Mouse (Mus musculus) heart, adult 8-10 months (tissue): ENCODE results near the gene Arrb1. TPM values are rescaled to one million over a fixed set of nuclear protein-coding genes. Genes with fewer than 3 reads are reported as not detected.
"Not testable (repeated sequence)": the region's sequence is repeated elsewhere in the genome, so short reads cannot be mapped to it uniquely, and the experiment has no call there.

Experiments used
- DNase-seq: peaks from one replicate; pipeline ENCODE4 v3.0.0; 2022; ENCODE audit warnings: low spot score
- total RNA-seq, 4 experiments: library from RNA; stranded (reverse); gene quantifications; 2 replicates each; pipeline ENCODE4 v1.2.4; 2022

The Arrb1 gene
- total RNA-seq, result 10 to 100 TPM; 16.2 to 28.4 (median 19.5) TPM

DNA sequence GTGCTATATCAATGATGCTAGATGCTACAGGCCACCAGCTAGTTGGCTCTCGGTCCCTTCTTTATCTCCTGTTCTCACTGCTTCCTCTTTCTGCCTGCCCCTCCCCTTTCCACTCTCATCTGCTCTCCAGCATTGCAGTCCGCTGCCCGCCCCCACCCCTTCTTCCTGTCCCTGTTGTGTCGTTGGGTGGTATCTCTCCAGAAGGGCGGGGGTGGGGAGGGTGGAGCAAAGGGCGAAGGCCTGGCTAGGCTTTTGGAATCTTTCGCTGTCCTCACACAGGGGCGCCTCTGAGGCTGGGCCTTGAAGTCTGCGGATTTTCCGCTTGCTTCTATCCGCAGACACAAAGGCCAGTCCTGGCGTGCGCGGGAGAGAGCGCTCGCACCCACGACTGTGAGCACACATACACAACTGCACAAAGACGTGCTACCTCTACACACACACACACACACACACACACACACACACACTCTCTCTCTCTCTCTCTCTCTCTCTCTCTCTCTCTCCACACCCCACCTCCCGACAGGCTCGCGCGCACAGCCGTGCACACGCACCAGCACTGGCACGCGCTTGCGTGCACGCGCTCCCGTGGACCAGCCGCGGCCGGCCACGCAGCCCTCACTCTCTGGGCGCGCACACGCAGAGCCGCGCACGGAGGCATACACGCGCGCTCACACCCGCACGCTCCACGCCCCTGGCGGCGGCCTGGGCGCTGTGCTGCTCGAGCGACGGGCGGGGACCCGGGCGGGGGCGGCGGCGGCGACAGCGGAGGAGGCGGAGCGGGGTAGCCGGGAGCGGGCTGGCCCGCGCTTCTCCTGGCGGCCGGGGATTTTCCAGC, at the start of gene Arrb1:
Arrb1 (plus strand) TSS at position 566 of the 835 bp plus-strand sequence.
- DNase-seq, result peak; percentile 65

GRCm38 (mm10) chr7:99489708-99490107, 45.6 kb upstream of the Arrb1 start:
- DNase-seq, result no peak

- DNase-seq, result no peak
Observed at GRCm38 (mm10) chr7:99499128-99499527, 36.1 kb upstream of the Arrb1 start.

DNA sequence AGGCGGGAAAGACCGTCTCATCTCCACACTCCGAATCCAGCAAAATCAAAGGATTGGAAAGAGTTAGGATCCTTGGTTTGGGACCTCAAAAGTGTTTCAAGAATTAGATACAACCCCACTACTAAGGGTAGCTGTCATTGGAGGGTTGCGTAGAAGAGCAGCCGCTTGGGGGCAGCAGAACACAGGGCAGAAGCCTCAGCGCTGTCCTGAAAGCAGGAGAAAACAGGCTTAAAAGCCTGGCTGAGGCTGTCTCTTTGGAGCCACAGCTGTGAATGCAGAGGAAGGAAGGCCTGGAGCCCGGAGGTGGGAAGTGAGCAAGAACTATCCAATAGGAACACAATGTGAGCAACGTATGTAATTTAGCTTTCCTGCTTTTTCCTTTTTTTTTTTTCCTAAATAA, 35.1 kb upstream of the Arrb1 start:
- peak; percentile 79 for DNase-seq

GRCm38 (mm10) chr7:99500655-99501054, 34.6 kb upstream of the Arrb1 start:
- DNase-seq, result no peak

- no peak for DNase-seq
Observed at GRCm38 (mm10) chr7:99501148-99501547, 34.1 kb upstream of the Arrb1 start.

GRCm38 (mm10) chr7:99504556-99504955, 30.7 kb upstream of the Arrb1 start:
- DNase-seq, result no peak

DNA sequence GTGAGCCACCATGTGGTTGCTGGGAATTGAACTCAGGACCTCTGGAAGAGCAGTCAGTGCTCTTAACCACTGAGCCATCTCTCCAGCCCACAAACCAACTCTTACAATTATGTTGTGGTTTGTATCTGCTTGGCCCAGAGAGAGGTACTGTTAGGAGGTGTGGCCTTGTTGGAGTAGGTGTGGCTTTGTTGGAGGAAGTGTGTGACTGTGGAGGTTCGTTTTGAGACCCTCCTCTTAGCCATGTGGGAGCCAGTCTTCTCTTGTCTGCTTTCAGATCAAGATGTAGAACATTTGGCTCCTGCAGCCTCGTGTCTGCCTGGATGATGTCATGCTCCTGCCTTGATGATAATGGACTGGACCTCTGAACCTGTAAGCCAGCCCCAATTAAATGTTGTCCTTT, 27.1 kb upstream of the Arrb1 start:
- not testable (repeated sequence) for DNase-seq

DNA sequence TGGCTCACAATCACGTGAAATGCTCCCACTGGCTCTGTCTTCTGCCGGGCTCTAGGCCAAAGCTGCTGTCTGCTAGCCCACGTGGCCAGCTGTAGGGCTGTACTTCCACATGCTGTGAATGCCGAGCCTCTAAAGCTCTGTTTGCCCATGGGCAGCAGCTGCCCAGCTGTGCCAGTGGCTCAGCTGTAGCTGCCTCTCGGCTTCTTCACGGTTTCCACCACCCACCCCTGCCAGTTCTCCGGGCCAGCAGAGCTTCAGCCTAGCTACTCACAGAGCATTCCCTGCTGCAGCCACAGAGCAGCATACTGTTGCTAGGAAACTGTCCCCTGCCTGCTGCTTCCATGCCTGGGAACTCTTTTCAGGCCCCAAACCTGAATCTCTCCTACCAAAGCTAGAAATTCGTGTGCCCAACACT, 25.2 kb upstream of the Arrb1 start:
- peak; percentile 48 for DNase-seq

DNA sequence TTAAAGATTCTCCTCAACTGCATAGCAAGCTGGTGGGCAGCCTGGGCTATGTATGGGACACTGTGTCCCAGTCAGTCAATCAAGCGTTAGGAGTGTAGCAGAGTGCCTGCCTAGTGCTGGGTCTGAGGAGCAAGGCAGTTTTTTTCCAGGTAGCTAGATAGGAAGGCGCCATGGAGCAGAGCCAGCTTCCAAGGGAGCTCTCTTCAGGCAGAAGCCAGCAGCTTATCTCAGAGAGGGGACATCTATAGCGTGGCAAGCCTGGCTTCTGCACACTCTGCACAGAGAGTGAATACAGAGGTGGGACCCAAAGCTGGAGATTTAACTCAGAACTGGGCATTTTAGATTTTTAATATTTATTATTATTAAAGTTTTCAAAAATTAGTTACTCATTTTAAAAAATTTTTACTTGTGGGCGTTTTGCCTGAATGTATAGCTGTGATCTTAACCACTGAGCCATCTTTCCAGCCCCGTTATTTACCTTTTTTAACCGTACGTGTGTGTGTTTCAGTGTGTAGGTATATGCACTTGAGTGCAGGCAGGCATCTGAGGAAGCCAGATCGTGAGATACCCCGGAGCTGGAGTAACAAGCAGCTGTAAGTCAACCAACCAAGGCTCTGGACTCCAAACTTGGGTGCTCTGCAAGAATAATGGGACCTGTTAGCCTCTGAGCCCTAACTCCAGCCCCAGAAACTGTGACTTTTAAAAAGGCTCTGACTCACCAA, 19.0 kb upstream of the Arrb1 start:
- DNase-seq, result no peak

- no peak for DNase-seq
Observed at GRCm38 (mm10) chr7:99516814-99517157, 18.5 kb upstream of the Arrb1 start.

DNA sequence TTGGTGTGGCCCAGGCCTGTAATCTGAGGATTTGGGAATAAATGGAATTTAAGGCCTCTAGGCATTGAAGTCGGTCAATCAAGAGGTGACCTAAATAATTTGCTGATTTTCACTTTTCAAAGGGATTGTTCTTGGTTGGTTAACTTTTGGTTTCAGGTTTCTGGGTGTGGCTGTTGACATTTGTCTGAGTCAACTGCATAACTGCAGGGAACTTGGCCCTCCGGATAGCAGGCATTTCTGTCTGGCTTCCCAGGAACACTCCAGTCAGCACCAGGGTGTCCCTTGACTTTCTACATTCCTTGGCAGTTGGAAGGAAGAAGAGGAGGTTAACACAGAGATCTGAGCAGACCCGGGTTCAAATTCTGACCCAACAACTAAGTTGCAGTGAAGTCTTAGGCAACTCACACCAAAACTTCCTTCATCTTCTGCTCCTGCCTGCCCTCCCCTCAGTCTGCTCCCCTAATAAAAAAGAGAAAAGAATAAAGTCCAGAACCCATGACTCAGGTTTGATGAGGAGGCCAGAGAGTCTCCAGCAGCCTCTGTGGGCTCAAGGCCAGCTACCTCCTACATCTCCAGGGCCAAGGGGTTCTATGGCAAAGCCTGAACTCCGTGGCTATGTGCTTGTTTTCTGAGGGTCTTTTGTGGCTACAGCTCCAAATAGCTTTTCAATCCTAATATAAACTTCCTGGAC, 16.2 kb upstream of the Arrb1 start:
- DNase-seq, result no peak

DNA sequence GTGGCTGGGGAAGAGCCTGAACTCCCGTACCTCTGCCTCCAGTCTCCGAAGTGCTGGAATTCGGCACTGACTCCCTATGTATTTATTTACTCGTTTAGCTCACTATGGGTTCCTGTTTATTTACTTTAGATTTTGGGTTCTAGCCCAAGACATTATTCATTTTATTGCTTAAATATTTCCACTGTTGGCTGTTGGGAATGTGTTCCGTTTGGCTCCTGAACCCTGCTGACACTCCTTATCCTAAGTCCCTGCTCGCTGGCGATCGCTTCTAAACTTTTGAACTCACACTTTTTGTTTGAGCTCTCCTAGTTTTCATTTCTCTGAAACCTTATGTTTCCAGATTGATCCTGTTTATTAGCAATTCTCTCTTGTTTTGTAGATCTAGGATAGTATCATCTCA, 12.1 kb upstream of the Arrb1 start:
- DNase-seq, result no peak

DNA sequence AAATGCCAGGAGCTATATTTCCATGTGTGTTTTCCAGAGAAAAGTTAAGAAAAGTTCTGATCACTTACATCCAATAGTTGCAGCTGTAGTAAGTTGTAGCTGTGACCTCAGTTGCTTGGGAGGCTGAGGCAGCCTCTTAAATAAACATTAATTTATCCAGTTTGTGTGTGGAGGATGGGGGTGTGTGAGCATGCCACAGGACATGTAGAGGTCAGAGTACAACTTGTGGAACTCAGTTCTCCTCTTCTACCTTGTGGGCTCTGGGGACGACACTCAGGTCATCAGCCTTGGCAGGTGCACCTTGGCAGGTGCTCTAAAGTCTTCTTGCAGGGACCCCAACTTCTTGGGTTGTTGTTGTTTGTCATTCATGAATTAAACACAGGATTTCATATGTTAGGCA, 11.4 kb upstream of the Arrb1 start:
- no peak for DNase-seq

DNA sequence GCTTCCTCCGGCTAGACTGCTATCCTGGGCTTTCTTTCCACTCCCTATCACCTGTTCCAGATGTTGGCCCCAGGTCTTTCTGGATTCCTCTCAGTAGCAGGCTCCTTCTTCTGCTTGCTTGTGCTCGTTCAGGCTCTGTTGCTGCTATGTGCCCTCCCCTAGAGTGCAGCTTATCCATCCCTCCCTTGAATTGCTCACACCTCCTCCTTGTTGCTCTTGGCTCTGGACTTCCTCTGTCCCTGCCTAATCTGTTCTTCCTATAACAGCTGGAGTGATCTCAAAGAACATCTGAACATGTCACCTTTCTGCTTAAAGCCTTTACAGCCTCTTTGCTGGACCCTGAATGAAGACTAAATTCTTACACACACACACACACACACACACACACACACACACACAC, 6.7 kb upstream of the Arrb1 start:
- DNase-seq, result no peak

DNA sequence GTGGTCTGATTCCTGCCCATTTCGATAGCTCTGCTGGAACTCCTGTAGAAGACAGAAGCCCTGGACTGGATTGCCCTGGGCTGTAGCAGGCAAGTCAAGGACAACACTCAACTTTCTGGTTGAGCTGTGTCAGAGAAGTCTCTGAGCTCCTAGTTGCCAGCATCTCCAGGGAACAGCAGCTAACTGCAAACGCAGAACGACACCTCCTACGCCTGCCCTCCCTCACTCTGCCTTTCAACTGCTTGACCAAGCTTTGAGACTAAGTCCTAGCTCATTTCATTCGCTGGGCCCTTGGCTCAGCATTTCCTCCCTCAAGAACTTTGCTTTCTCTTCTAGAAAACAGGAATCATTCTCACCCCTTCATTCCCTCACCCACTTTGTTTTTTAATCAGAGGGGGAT, 5.9 kb upstream of the Arrb1 start:
- DNase-seq, result no peak

GRCm38 (mm10) chr7:99531408-99531970, 3.8 kb upstream of the Arrb1 start:
- no peak for DNase-seq

GRCm38 (mm10) chr7:99532526-99532925, 2.7 kb upstream of the Arrb1 start:
- no peak for DNase-seq

DNA sequence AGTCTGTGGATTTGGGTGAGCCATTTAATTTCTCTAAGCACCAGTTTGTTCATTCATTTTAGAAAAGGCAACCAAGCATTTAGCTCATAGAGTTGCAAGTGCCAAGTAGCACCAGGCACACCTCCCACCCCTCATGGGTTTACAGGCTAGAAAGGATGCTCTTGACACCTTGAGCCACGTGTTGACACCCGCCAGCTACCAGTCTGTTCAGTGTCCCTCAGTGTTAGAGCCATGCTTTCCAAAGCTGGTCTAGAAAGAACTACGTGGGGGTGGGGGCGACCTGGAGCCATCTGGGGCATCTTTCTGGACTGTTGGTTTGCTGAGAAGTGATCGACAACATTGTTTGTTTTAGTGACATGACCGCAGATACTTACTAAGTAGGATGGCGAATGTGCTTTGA, 1.7 kb upstream of the Arrb1 start:
- no peak for DNase-seq

DNA sequence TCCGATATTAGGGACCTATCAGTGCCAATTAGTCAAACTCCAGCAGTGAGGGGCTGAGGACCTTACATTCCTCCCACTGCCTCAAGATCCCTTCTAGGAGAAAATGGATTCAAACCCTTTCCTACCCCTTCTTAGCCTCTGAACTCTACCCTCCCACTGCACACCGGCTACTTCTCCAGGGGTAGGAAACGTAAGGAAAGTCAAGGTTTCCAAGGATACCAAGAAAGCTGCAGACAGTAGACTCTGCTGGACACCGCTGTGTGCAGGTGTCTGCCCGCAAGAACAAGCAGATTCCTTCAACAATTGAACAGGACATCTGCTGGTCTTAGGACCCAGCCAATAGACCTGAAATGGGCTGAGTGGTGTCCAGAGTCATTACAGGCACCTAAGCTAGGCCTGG, 765 bp upstream of the Arrb1 start:
- no peak for DNase-seq

DNA sequence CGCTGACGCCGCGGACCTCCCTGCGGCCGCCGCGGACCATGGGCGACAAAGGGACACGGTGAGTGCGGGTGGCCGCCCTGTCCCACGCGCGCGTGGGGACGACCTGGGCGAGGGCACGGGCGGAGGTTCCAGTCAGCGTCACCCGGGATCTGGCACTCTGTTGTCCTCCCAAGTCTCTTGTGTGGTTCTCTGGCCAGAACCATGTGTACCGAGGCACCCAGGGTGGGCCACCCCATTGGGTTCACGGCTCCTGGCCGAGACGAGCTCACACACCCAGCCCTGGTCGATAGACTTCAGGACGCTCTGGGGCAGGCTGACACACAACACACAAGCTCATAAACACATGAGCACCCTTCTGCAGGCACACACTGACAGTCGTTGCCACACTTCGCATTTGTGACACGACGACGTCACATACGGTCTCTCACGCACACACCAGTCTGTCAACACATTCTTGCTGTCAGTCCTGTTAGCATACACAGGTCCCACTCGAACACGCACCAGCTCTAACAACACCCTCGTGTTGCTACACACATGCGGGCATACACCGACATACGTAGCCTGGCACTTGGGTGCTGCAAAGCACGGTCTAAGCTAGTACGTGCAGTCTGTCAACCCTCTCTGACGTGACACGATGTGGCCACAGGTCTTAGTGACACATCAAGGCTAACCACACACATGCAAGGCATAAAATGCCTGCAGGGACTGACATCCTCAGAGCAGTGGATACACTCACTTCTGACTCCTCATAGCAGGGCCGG, 655 bp downstream of the Arrb1 start:
- no peak for DNase-seq
